Mouse (Mus musculus): ENCODE measurements around the gene Srsx. TPM values are rescaled to one million over a fixed set of nuclear protein-coding genes. Genes with fewer than 3 reads are reported as not detected.

Srsx gene
- not detected for polyA plus RNA-seq (2014; fragmentation: Illumina TruSeq; extraction: RNeasy Lipid Tissue Mini Kit (QIAGEN cat#74804); ENCODE audit: low read depth, low replicate concordance)

GRCm38 (mm10) chrX:123222381-123222780, at the start of gene Srsx:
Srsx (minus strand) TSS chrX:123222481.

GRCm38 (mm10) chrX:123246807-123247206, 24.5 kb upstream of the Srsx start, which contains the start of gene Gm17577:
Gm17577 (minus strand) TSS chrX:123246907.

Other genes with a start within 250 kb of the Srsx start
- gene Gm17521, start 192.8 kb downstream of the Srsx start, polyA plus RNA-seq (2014; fragmentation: Illumina TruSeq; extraction: RNeasy Lipid Tissue Mini Kit (QIAGEN cat#74804); ENCODE audit: low read depth, low replicate concordance): not detected
- 2.7 TPM for gene Cldn34c1, start 119.0 kb downstream of the Srsx start, polyA plus RNA-seq (2014; fragmentation: Illumina TruSeq; extraction: RNeasy Lipid Tissue Mini Kit (QIAGEN cat#74804); ENCODE audit: low read depth, low replicate concordance)
- not detected for gene Gm17577, start 24.4 kb upstream of the Srsx start, polyA plus RNA-seq (2014; fragmentation: Illumina TruSeq; extraction: RNeasy Lipid Tissue Mini Kit (QIAGEN cat#74804); ENCODE audit: low read depth, low replicate concordance)